Mouse (Mus musculus) stomach, postnatal 0 days (tissue): ENCODE measurements at regions not wholly inside any gene's neighbourhood (a gene's known extent, or its start where the extent isn't known, plus 50 kb on each side); places are given as distances from the start of the nearest gene placed in this dataset.

Experiments
- CTCF ChIP-seq: IDR thresholded peaks from 2 replicates; pipeline ENCODE4 v1.5.1; 2016; ENCODE audit warnings: antibody characterized with exemption, low read depth, mild to moderate bottlenecking, moderate library complexity
- EP300 ChIP-seq: optimal IDR thresholded peaks from 2 replicates; pipeline ENCODE3; 2016; ENCODE audit warnings: antibody characterized with exemption

DNA sequence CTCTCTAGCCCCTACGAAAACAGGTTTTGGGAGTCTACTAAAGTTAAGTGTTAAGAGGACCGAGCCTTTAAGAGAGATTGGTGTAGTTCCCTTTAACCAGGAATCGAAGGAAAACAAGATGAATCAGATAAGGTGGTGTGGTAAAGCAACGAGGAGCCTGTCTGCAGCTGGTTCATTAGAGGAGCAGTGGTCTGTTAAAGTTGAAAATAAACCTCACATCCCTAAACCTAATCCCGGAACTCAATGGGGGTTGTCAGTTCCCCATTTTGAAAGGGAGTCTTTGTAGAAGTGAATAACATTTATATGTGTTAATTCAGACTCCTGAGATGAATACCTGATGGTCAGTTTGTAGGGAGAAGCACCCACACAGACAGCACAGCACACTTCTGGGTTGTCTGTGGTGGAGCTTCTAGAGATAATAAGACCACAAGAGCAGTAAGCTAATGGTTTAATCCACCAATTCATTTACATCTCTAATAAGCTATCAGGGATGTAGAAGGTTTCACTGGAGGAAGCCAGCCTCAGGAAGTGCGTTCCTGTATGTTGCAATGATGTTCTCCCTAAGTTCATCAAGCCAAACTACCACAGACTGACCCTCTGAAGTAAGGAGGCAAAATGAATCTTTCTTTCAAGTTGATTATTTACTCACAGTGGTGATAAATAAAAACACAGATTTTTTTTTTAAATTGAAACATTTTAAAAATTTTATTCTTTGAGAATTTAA, 318.9 kb upstream of the Nrp1 start:
- no peak for TF ChIP-seq CTCF
- no peak for TF ChIP-seq EP300
